Mouse (Mus musculus) heart, postnatal 0 days (tissue): ENCODE results near the gene Clec2h. TPM values are rescaled to one million over a fixed set of nuclear protein-coding genes. Genes with fewer than 3 reads are reported as not detected.
"Not testable (repeated sequence)": the region's sequence is repeated elsewhere in the genome, so short reads cannot be mapped to it uniquely, and the experiment has no call there.

Experiments
- ATAC-seq: fragments of 200-750 bp; cut with Nextera tagmentation; 2 replicates; pipeline ENCODE4 v1.8.0; 2017; ENCODE audit warnings: low read depth, moderate number of reproducible peaks, moderate library complexity; ENCODE audit not compliant: insufficient read depth
- DNase-seq: peaks from one replicate; pipeline ENCODE4 v3.0.0-alpha.2; 2016; ENCODE audit warnings: low spot score
- H3K27ac ChIP-seq: fragments of 300-500 bp; sonication (generic); 2 replicates; pipeline ENCODE4 v1.5.1; 2014; ENCODE audit warnings: low read depth, mild to moderate bottlenecking
- H3K27me3 ChIP-seq: fragments of 300-500 bp; sonication (generic); 2 replicates; pipeline ENCODE4 v1.6.1; 2014; ENCODE audit warnings: low read length, mixed read lengths; ENCODE audit not compliant: control insufficient read depth, insufficient read depth
- H3K36me3 ChIP-seq: fragments of 300-500 bp; sonication (generic); replicated peaks from 2 replicates; pipeline ENCODE4 v1.6.1; 2014; ENCODE audit warnings: low read length, mixed read lengths; ENCODE audit not compliant: control insufficient read depth, insufficient read depth
- H3K4me1 ChIP-seq: fragments of 300-500 bp; sonication (generic); 2 replicates; pipeline ENCODE4 v1.6.1; 2014; ENCODE audit warnings: antibody characterized with exemption; ENCODE audit not compliant: control insufficient read depth, insufficient read depth
- H3K4me2 ChIP-seq: fragments of 300-500 bp; sonication (generic); 2 replicates; pipeline ENCODE4 v1.6.1; 2014; ENCODE audit warnings: low read depth, mild to moderate bottlenecking, low read length, moderate library complexity
- H3K4me3 ChIP-seq: fragments of 300-500 bp; sonication (generic); 2 replicates; pipeline ENCODE4 v1.5.1; 2014; ENCODE audit warnings: low read depth, low read length
- H3K9ac ChIP-seq: fragments of 300-500 bp; sonication (generic); replicated peaks from 2 replicates; pipeline ENCODE4 v1.6.1; 2014; ENCODE audit warnings: low read depth, low read length, mixed read lengths
- H3K9me3 ChIP-seq: fragments of 300-500 bp; sonication (generic); replicated peaks from 2 replicates; pipeline ENCODE4 v1.6.1; 2016; ENCODE audit warnings: low read length; ENCODE audit not compliant: control insufficient read depth
- CTCF ChIP-seq: IDR thresholded peaks from 2 replicates; pipeline ENCODE4 v1.5.1; 2016; ENCODE audit warnings: antibody characterized with exemption, control low read depth, low read depth
- EP300 ChIP-seq: IDR thresholded peaks from 2 replicates; pipeline ENCODE4 v1.6.1; 2016; ENCODE audit warnings: antibody characterized with exemption, low read depth
- WGBS: fragments of 180-500 bp; shearing (Covaris S2); extraction: QIAGEN DNeasy Blood & Tissue Kit; methylation state at CpG from one replicate; pipeline ENCODE4 v1.1.7; 2014; 5-methylcytosine and 5-hydroxymethylcytosine counted together
- polyA plus RNA-seq: library from polyadenylated mRNA; unstranded; fragments of >200 nt; fragmentation: Nextera tagmentation; extraction: Ambion mirVana; gene quantifications from 2 replicates; pipeline ENCODE4 v1.2.1, GENCODE M21; 2015
- total RNA-seq: library from RNA; depleted of rRNA; stranded (reverse); fragments of >200 nt; gene quantifications from 2 replicates; pipeline ENCODE4 v1.2.3, GENCODE M21; 2014; ENCODE audit warnings: low replicate concordance

Clec2h gene
- total and polyA plus RNA-seq, 2 experiments from 2014 or later: not detected

DNA sequence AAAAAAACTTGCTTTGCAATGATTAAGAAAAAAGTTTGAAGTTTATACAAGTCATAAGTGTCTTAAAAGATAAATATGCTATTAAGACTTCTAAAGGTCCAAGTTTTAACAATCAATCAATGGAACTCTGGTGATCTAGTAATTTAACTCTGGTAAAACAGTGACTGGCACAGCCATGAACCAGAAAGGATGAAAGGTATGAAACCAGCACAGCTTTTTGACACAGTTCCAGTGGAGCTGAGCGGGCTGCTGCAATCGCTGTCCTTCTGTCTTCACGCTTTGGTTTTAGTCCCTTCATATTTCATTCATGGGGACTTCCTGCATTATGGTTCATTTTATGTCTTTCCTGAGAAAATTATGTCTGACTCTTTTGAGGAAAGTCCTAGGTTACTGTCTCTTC lies 12.5 kb upstream of the Clec2h start:
- H3K36me3 ChIP-seq: no peaks in the 10 kb centered on the region
- H3K4me1 ChIP-seq: no peaks in the 10 kb centered on the region
- no peak for ATAC-seq
- H3K4me3 ChIP-seq: no peak overlapping the region
- H3K27ac ChIP-seq: no peak overlapping the region
- 61% methylated on average over 3 of the region's 3 CpGs for WGBS
- no peak overlapping the region for H3K9ac ChIP-seq
- no peaks in the 10 kb centered on the region for H3K9me3 ChIP-seq
- H3K27me3 ChIP-seq: no peaks in the 10 kb centered on the region
- no peak overlapping the region for H3K4me2 ChIP-seq
- TF ChIP-seq CTCF: no peak
- TF ChIP-seq EP300: no peak
- no peak for DNase-seq

DNA sequence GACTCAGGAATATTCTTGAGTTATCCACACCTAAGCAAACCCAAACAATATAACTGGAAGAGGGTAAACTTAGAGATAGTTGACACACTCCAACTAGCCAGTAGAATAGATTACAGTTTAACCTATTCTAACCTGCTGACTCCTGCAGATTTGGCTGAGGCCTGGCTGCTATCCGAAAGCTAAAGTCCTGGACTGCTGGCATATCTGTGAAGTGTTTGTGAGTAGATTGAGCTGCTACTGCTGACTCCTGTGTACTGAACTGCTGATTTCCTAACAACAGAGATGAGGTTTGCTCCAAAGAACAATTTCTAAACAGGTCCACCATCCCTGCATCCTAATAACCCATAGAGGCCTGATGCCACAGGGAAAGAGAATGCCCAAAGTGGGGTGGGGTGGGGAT lies 12.0 kb upstream of the Clec2h start:
- TF ChIP-seq EP300 (no peak), CTCF (no peak)
- WGBS: 64% methylated on average over 1 of the region's 1 CpGs
- DNase-seq: no peak
- Histone ChIP-seq H3K4me2 (no peak overlapping the region), H3K4me3 (no peak overlapping the region), H3K36me3 (no peaks in the 10 kb centered on the region), H3K4me1 (no peaks in the 10 kb centered on the region), H3K27me3 (no peaks in the 10 kb centered on the region), H3K27ac (no peak overlapping the region), H3K9ac (no peak overlapping the region), H3K9me3 (no peaks in the 10 kb centered on the region)
- no peak for ATAC-seq

DNA sequence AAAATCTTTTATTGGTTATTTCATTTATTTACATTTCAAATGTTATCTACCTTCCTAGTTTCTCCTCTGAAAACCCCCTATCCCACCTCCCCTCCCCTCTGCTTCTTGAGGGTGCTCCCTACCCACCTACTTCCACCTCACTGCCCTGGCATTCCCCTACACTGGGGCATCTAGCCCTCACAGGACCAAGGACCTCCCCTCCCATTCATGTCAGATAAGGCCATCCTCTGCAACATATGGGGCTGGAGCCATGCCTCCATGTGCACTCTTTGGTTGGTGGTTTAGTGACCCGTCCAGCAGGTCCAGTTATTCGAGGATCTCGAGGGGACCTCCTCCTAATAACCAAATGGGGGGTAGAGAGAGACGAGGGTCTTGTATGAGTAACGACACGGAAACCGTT lies 11.4 kb upstream of the Clec2h start:
- H3K27ac ChIP-seq, H3K9me3 ChIP-seq, H3K36me3 ChIP-seq, H3K4me1 ChIP-seq, H3K27me3 ChIP-seq, H3K4me2 ChIP-seq, H3K4me3 ChIP-seq, DNase-seq, ATAC-seq, H3K9ac ChIP-seq: not testable (repeated sequence)
- 67% methylated on average over 4 of the region's 7 CpGs for WGBS

DNA sequence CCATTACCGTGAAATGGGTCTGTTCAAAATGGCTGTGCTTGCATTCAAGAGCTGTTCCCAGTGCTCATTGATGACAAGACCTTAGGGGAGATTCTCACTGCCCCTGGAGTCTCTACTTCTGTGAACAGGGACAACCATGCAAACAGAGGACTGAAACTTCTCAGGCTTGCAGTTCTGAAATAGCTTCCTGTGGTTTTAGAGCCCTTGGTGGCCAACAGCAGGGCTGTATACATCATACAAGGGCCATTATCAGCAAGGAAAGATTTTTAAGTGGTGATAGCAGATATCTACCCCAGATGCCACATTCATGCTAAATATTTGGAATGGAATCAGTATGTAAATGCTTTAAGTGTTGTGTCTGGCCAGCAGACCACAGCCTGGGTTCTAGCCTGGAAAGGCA lies 9.2 kb upstream of the Clec2h start:
- H3K9ac ChIP-seq: no peak overlapping the region
- ATAC-seq (no peak), DNase-seq (no peak)
- H3K27ac ChIP-seq: no peak overlapping the region
- no peaks in the 10 kb centered on the region for H3K27me3 ChIP-seq
- TF ChIP-seq CTCF: no peak
- no peak for TF ChIP-seq EP300
- WGBS: 89% methylated on average over 1 of the region's 1 CpGs
- no peaks in the 10 kb centered on the region for H3K4me1 ChIP-seq
- H3K36me3 ChIP-seq: no peaks in the 10 kb centered on the region
- H3K9me3 ChIP-seq: no peaks in the 10 kb centered on the region
- H3K4me3 ChIP-seq: no peak overlapping the region
- H3K4me2 ChIP-seq: no peak overlapping the region

DNA sequence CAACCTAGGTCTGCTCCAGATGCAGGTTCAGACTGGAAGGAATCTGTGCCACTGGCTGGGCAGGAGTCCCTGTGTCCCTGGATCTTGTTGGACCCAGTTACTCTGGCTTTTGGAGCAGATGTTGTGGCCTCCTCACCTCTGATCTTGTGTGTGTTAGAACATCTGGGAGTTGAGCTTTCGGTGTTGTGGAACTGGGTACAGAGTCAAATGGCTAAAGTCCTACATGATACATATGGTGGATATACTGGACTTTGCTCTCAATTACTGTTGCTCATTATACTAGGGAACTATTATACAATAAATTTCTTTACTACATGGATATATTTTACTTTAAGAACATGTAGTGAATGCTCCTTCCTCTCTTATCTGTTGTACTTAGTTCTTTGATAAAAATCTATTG lies 936 bp upstream of the Clec2h start:
- H3K4me2 ChIP-seq: no peak overlapping the region
- H3K27ac ChIP-seq: no peak overlapping the region
- no peaks in the 10 kb centered on the region for H3K36me3 ChIP-seq
- DNase-seq (no peak), ATAC-seq (no peak)
- no peak overlapping the region for H3K9ac ChIP-seq
- no peaks in the 10 kb centered on the region for H3K9me3 ChIP-seq
- no peaks in the 10 kb centered on the region for H3K4me1 ChIP-seq
- no peak overlapping the region for H3K4me3 ChIP-seq
- TF ChIP-seq EP300: no peak
- no peak for TF ChIP-seq CTCF
- WGBS: 85% methylated on average over 1 of the region's 1 CpGs
- no peaks in the 10 kb centered on the region for H3K27me3 ChIP-seq

DNA sequence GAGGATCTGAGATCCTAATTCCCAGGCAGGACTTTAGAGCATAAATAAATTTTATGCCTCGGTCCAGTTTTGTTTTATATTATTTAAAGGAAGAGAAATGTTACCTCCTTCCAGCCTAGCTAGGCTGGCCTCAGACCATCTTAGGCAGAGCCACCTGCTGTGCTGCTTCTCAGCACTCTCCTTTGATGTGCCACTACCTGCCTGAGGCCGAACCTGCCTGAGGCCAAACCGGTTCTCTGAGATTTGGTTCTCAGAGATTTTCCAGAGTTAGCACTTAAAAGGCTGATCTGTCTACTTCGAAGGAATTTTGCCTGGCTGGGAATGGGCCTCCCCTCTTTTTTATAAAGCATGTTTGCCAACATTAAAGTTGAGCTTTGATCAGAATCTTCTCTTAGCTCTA lies 7.8 kb downstream of the Clec2h start:
- DNase-seq (no peak), ATAC-seq (no peak)
- no peak for TF ChIP-seq CTCF
- TF ChIP-seq EP300: no peak
- no peak overlapping the region for H3K9ac ChIP-seq
- no peak overlapping the region for H3K27ac ChIP-seq
- H3K27me3 ChIP-seq: no peaks in the 10 kb centered on the region
- no peak overlapping the region for H3K4me2 ChIP-seq
- no peak overlapping the region for H3K4me3 ChIP-seq
- 0 out of 2 replicates have a peak, but pooled peaks cover 2% of the 10 kb centered on the region for H3K9me3 ChIP-seq
- no peaks in the 10 kb centered on the region for H3K36me3 ChIP-seq
- WGBS: 44% methylated on average over 4 of the region's 4 CpGs
- H3K4me1 ChIP-seq: no peaks in the 10 kb centered on the region
